ENCODE assay signal across 8 mouse cellular contexts in genomic region chr9:110413785-110414184, GRCm38 (mm10). TPM values are rescaled to one million over a fixed set of nuclear protein-coding genes. Genes with fewer than 3 reads are reported as not detected.
DNase-seq lines count a peak whose midpoint lies in the region; ATAC-seq and TF ChIP-seq lines count a peak whose summit lies in the region.

No protein-coding gene starts in this region.

- no peaks in the 10 kb centered on the region for H3K9me3 ChIP-seq in liver, embryonic 12.5 days (replicated peaks)
- no peaks in the 10 kb centered on the region for H3K9me3 ChIP-seq in liver, postnatal 0 days (ENCODE audit: low read length)

- ATAC-seq in liver, embryonic 12.5 days, result no peak
- no peak for ATAC-seq in liver, postnatal 0 days

- H3K27me3 ChIP-seq in liver, adult 2 months (ENCODE audit: control insufficient read depth, insufficient read depth, low read length), result no peaks in the 10 kb centered on the region
- H3K27me3 ChIP-seq in liver, embryonic 12.5 days (replicated peaks), result no peaks in the 10 kb centered on the region
- H3K27me3 ChIP-seq in liver, postnatal 0 days (ENCODE audit: insufficient read depth, low read length), result no peaks in the 10 kb centered on the region

- H3K4me3 ChIP-seq in liver, adult 2 months (ENCODE audit: insufficient read depth, low read depth, low read length), result no peak overlapping the region
- no peak overlapping the region for H3K4me3 ChIP-seq in liver, embryonic 12.5 days
- H3K4me3 ChIP-seq in liver, postnatal 0 days (ENCODE audit: low read depth, low read length), result no peak overlapping the region

- TF ChIP-seq EP300 in liver, postnatal 0 days (IDR thresholded peaks at IDR 0.05; ENCODE audit: low read depth), result no peak

- peak; percentile 48 for TF ChIP-seq CTCF in liver, adult 2 months (IDR thresholded peaks at IDR 0.05; ENCODE audit: low read depth, low read length)
- TF ChIP-seq CTCF in liver, postnatal 0 days (IDR thresholded peaks at IDR 0.05; ENCODE audit: low read depth), result peak; percentile 61

- H3K4me2 ChIP-seq in liver, embryonic 12.5 days, result no peak overlapping the region
- no peak overlapping the region for H3K4me2 ChIP-seq in liver, postnatal 0 days (ENCODE audit: low read depth, low read length)

- no peak overlapping the region for H3K9ac ChIP-seq in liver, adult 2 months (ENCODE audit: low read depth, low read length)
- no peak overlapping the region for H3K9ac ChIP-seq in liver, embryonic 12.5 days
- H3K9ac ChIP-seq in liver, postnatal 0 days (replicated peaks), result no peak overlapping the region

- no peaks in the 10 kb centered on the region for H3K79me2 ChIP-seq in liver, adult 2 months (ENCODE audit: control insufficient read depth, insufficient read depth, low read length)

- peak; percentile 72 for DNase-seq in embryo, embryonic 10 days (ENCODE audit: low spot score)
- DNase-seq in embryo, embryonic 9.5 days (ENCODE audit: extremely low spot score), result no peak
- no peak for DNase-seq in liver, adult 2 months (ENCODE audit: extremely low read depth, low read depth, low spot score)
- peak; percentile 55 for DNase-seq in brain, adult 2 months (ENCODE audit: low read depth, low spot score)
- peak; percentile 53 for DNase-seq in liver, postnatal 0 days
- DNase-seq in urinary bladder, adult 2 months (ENCODE audit: low spot score), result no peak
- DNase-seq in right cerebral cortex, adult 18-20 months, result no peak

- WGBS in liver, adult 2 months, result 62% methylated on average over 9 of the region's 9 CpGs
- WGBS in liver, embryonic 12.5 days (ENCODE audit: insufficient replicate concordance), result 51% methylated on average over 9 of the region's 9 CpGs
- WGBS in liver, postnatal 0 days (ENCODE audit: insufficient replicate concordance), result 50% methylated on average over 9 of the region's 9 CpGs

- H3K36me3 ChIP-seq in liver, adult 2 months (ENCODE audit: control insufficient read depth, insufficient read depth, low read length), result no peaks in the 10 kb centered on the region
- no peaks in the 10 kb centered on the region for H3K36me3 ChIP-seq in liver, embryonic 12.5 days
- no peaks in the 10 kb centered on the region for H3K36me3 ChIP-seq in liver, postnatal 0 days (replicated peaks; ENCODE audit: insufficient read depth, low read length)

- no peak for TF ChIP-seq POLR2A in liver, adult 2 months (IDR thresholded peaks at IDR 0.05; ENCODE audit: extremely low read depth, insufficient read depth, low read length)

- H3K4me1 ChIP-seq in liver, adult 2 months (ENCODE audit: control insufficient read depth, insufficient read depth, low read length), result no peaks in the 10 kb centered on the region
- H3K4me1 ChIP-seq in liver, embryonic 12.5 days, result peaks cover under 1% of the 10 kb centered on the region; the same call in 1 of the 2 replicates
- H3K4me1 ChIP-seq in liver, postnatal 0 days (ENCODE audit: insufficient read depth), result peaks cover 2% of the 10 kb centered on the region; the same call in 1 of the 2 replicates

- H3K27ac ChIP-seq in liver, adult 2 months (replicated peaks; ENCODE audit: insufficient read depth, low read depth, low read length), result no peak overlapping the region
- H3K27ac ChIP-seq in liver, embryonic 12.5 days, result no peak overlapping the region
- H3K27ac ChIP-seq in liver, postnatal 0 days (ENCODE audit: low read depth), result no peak overlapping the region

RNA-seq across cellular contexts. Expression of gene Ngp, which starts 5.8 kb away (rescaled TPM):
- not detected in 2 replicates for total RNA-seq in liver, adult 2 months (2014; rRNA removed)
- polyA plus RNA-seq in liver, adult 2 months (2012; rRNA removed), result 0.21 and 0.37 TPM in 2 replicates
- 38.3 and 43.4 TPM in 2 replicates for polyA plus RNA-seq in liver, embryonic 12.5 days (2016; fragmentation: Nextera tagmentation; extraction: Ambion mirVana)
- 1,016 and 1,021 TPM in 2 replicates for polyA plus RNA-seq in liver, postnatal 0 days (2015; fragmentation: Nextera tagmentation; extraction: Ambion mirVana)
- polyA plus RNA-seq in urinary bladder, adult 2 months (2012; rRNA removed), result 0.06 TPM in 1 of 2 replicates, not detected in the other

RNA-seq across cellular contexts. Expression of gene Ptpn23, which starts 5.8 kb away (rescaled TPM):
- total RNA-seq in liver, adult 2 months (2014; rRNA removed), result 4.5 and 6.8 TPM in 2 replicates
- polyA plus RNA-seq in liver, adult 2 months (2012; rRNA removed), result 7.9 and 10.7 TPM in 2 replicates
- 5.9 and 7.4 TPM in 2 replicates for polyA plus RNA-seq in liver, embryonic 12.5 days (2016; fragmentation: Nextera tagmentation; extraction: Ambion mirVana)
- 3.0 and 3.3 TPM in 2 replicates for polyA plus RNA-seq in liver, postnatal 0 days (2015; fragmentation: Nextera tagmentation; extraction: Ambion mirVana)
- polyA plus RNA-seq in urinary bladder, adult 2 months (2012; rRNA removed), result 11.6 and 24.7 TPM in 2 replicates

Comparison
In these comparisons a context has a peak if more than half of its experiments do, and no peak if none do; other contexts are left out.
1. DNase-seq: peak in embryo, embryonic 10 days (single experiment), brain, adult 2 months (single experiment) and liver, postnatal 0 days (single experiment); none in embryo, embryonic 9.5 days (single experiment), liver, adult 2 months (single experiment), urinary bladder, adult 2 months (single experiment) and right cerebral cortex, adult 18-20 months (single experiment).
2. RNA of gene Ngp, which starts 5.8 kb away (polyA plus RNA-seq): 1,016 to 1,021 TPM in liver, postnatal 0 days and 38.3 to 43.4 TPM in liver, embryonic 12.5 days; 0.21 to 0.37 TPM in liver, adult 2 months and 0.06 TPM in urinary bladder, adult 2 months; every median in the first group is over 10 times any median in the second.